Mouse (Mus musculus): ENCODE measurements around the gene Ric8b.

Ric8b gene

GRCm38 (mm10) chr10:84963126-84963525 lies 45.7 kb downstream of the Ric8b start:
- no peak for DNase-seq (ENCODE audit: low spot score)

GRCm38 (mm10) chr10:84963726-84964125 lies 46.3 kb downstream of the Ric8b start:
- no peak for DNase-seq (ENCODE audit: low spot score)

DNA sequence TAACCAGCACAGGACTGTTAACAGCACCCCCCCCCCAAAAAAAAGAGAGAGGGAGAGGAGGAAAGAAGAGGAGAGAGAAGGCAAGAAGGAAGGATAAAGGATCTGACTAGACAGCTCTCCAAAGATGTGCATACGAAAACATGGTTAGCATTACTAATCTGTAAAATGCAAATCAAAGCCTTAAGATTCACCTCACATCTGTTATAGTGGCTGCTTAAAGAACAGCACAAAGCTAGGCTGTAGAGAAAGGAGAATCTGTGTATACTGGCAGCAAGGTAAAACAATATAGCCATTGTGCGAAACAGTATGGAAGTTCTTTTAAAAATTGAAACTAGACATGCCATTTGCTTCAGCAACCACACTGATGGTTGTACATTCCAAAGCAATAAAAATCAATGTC lies 49.1 kb downstream of the Ric8b start:
- DNase-seq (ENCODE audit: low spot score) = no peak

- DNase-seq (ENCODE audit: low spot score) = no peak
Measured at GRCm38 (mm10) chr10:84967645-84968044, 50.2 kb downstream of the Ric8b start.

DNA sequence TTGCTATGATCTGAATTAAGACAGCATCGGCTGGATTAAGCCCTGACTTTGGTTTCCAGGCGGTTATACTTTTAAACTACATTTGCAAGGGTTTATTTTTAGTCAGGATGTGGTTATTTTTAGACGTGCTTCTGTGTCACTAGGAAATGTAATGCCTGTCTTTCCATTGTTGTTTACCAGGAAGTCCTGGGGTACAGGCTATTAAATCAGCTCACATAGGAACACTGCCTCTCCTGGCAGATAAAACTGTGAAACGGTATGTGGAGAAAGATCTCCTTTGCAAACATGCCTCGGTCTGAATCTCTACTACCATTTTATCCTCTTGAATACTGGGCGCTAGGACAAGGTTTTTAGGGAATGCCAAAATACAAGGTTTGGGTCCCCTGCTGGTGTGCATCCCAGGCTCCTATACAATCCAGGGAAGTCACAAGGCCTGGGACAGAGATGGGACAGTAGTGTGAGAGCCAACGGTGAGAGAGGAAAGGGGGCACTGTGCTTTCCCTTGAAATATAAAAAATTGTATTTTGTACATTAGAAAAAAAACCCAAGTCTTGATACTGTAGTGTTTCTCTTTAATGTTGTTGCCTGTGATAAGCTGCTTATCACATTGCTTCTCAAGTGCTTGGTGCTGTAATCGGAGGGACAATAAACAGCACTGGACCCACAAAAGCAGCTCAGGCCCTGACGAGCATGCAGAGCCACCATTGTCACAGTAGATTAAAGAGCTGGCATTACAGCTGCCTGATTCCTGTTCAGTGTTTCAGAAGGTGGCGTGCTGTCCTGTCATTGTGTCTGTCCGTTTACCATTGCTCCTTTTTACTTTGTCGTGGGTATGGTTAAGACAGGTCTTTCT lies 51.7 kb downstream of the Ric8b start:
- no peak for DNase-seq (ENCODE audit: low spot score)

DNA sequence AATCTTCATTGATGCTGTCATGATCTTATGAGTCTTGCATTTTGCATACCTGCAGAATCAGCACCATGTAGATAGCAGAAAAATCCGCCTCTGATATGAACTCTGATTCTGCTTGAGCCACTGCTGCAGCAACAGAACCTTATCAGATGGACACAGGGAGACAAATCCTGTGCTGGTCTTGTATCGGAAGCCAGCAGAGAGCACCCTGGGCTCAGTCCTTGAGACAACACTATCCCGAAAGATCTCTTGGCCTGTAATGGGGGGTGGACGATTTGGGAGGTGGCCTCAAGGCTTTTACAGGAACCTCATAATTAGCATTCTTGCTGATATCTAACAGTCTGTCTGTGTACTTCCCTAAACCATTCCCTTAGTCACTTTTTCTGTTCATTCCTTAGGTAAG lies 57.8 kb downstream of the Ric8b start:
- DNase-seq (ENCODE audit: low spot score) = no peak

DNA sequence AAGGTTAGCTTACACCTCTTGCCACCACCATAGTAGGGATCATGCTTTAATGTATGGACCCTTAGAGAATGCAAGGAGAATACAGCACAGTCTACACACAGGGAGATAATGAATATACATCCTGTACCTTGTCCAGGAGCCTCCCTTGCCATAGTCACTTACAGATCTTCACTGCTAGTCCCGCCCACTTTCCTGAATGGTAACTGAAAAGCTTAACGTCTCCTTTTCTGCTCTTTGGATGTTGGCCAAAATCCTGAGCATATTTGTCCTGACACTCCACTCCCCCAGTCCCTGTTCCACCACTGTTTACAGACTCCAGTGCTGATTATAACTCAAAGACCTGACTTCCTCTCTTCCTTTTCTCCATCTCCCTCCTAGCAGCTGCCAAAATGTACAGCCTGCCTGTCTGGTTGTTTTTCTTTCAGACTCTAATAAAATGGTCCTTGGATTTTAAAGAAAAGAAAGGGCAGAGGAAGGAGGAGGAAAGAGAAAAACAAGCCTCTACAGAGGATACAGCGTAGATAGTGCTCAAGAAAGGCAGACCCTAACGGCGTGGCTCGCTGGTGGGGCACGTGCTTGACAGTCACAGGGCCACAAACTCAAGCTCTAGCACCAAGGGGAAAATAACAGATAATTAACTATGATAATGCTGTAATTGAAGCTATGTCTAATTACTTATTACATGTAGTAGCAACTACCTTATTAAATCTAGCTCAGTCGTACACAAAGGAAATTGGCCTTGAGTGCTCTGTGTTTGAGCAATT lies 59.4 kb downstream of the Ric8b start:
- no peak for DNase-seq (ENCODE audit: low spot score)

DNA sequence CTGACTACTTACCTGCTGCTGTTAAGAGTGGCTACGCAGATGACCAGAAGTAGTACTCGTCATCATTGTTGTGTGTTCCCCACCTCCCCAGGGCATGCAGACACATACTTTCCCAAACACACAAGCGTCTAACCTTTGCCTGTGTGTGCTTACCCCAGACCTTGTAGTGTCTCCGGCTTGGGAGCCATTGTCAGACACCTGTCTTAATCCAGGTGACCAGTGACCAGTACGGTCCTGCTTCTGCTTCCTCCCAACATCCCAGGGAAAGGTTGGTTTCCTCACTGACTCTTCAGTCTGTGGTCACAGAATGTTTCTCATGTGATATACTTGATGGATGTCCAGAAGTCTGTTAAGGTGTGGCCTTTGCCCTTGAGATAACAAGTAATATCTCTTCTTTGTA lies 62.9 kb downstream of the Ric8b start:
- DNase-seq (ENCODE audit: low spot score) = no peak

DNA sequence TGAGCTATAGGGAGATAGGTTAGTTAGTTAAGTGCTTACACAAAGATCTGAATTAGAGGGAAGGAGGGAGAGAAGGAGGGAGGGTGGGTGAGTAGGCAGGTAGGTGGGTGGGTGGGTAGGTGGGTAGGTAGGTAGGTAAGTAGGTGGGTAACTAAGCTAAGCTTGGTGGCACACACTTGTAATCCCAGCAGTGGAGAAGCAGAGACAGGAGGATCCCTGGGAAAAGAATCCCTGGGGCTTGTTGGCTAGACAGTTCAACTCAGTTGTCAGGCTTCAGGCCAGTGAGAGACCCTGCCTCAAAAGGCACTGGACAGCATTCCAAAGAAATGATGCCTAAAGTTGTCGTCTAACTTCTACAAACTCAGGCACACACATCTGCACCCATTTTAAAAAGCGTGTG lies 64.0 kb downstream of the Ric8b start:
- no peak for DNase-seq (ENCODE audit: low spot score)

DNA sequence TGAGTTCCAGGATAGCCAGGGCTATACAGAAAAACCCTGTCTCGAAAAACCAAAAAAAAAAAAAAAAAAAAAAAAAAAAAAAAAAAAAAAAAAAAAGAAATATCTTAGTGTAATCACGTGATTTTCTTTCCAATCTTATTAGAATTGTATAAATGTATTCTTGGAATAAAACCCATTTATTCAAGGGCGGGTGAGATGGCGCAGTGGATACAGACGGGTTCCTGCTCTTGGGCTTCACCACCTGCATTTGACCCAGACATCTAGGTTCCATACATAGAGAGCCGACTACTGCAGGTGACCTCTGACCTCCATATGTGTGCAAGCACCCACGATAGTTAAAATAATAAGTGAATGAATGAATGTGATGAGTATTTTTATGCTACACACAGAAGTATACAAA lies 65.3 kb downstream of the Ric8b start:
- no peak for DNase-seq (ENCODE audit: low spot score)

DNA sequence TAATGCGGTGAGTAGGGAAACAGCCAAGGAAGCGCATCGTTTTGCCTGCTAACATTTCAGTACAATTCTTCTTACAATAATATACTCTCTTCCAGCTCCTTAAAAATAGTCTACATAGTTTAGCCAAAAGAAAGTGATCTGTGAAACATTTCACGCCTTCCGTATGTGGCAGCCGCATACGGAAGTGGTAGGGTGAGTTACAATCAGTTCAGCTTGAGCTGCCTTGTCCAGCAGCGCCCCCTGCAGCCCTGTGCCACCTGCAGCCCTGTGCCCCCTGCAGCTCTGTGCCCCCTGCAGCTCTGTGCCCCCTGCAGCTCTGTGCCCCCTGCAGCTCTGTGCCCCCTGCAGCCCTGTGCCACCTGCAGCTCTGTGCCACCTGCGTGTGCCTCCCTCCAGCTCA lies 68.5 kb downstream of the Ric8b start:
- peak; percentile 35 for DNase-seq (ENCODE audit: low spot score)

GRCm38 (mm10) chr10:84987666-84988065 lies 70.2 kb downstream of the Ric8b start:
- no peak for DNase-seq (ENCODE audit: low spot score)

DNA sequence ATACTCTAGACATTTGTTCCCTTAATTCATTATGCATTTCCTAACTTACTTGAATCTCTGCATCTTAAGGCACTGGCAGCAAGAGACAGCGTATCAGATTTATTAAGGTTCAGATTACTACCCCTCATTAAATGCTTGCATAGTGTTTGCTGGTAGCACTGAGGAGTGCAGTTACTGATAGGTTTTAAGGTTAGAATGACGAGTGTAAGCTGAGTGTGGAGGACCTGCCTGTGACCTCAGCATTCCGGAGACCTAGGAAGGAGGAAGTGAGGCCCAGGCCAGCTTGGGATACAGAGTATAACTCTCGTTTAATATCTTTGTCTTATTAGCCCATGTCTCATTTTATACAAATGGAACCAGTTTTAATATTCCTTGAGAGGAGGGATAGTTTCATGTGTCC lies 71.2 kb downstream of the Ric8b start:
- no peak for DNase-seq (ENCODE audit: low spot score)

DNA sequence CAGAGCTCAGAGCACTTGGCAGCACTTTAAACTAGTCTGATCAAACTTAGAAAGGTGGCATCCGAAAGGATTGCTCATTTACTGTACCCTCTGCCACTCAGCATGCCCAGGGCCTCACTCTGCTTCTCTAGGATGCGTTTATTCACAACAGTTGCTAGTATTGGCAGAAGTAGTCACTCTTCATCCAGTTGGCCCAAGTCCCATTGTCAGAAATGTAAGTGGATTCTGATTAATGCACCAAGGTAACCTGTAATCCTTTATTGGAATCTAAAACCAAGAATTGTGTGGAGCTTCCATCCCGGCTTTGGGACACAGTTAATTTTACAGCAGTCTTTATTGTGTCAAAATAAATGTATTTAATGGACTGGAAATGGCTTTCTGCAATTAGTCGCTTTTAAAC lies 76.9 kb downstream of the Ric8b start:
- DNase-seq (ENCODE audit: low spot score) = no peak

DNA sequence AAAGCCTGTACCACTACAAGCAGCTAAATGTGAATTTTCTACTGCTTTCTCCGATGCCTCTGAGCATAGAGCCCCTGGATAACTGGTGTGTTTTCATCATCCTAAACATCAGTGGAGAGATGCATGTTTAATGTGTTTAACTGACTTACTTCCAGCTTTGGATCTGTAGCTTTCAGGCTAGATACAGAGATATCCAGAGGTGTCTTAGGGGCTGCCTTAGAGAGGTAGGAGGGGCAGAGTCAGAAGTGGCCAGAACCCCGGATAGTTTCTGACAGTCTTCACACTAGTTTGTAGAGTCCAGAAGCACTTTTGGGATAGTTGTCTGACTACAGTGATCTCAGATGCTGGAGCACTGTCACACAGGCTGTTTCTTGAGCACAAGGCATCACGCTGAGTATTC lies 77.6 kb downstream of the Ric8b start:
- DNase-seq (ENCODE audit: low spot score) = no peak

GRCm38 (mm10) chr10:84996366-84996765 lies 79.0 kb downstream of the Ric8b start:
- no peak for DNase-seq (ENCODE audit: low spot score)

- DNase-seq (ENCODE audit: low spot score) = no peak
Measured at GRCm38 (mm10) chr10:84997571-84998224, 80.3 kb downstream of the Ric8b start.

GRCm38 (mm10) chr10:84998225-84998579 lies 80.8 kb downstream of the Ric8b start:
- no peak for DNase-seq (ENCODE audit: low spot score)

DNA sequence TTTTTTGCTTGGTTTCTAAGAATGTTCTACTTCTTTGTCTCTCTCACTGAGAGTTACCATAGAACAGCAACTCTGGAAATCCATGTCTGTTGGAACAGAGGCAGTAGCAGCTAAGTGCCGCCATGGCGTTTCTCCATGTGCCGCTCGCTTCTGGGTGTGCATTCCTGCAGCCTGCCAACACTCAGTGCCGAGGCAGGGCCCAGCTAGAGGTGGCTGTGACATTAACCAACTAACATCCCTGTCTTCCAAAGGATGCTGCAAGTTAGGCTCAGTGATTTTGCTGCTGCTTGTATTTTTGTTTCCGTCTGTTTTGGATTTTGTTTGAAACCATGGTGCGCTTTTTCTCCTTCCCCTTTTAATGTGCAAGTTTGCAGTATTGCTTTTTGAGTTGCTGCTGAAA lies 84.5 kb downstream of the Ric8b start:
- no peak for DNase-seq (ENCODE audit: low spot score)

GRCm38 (mm10) chr10:85003190-85004026 lies 86.0 kb downstream of the Ric8b start:
- no peak for DNase-seq (ENCODE audit: low spot score)

DNA sequence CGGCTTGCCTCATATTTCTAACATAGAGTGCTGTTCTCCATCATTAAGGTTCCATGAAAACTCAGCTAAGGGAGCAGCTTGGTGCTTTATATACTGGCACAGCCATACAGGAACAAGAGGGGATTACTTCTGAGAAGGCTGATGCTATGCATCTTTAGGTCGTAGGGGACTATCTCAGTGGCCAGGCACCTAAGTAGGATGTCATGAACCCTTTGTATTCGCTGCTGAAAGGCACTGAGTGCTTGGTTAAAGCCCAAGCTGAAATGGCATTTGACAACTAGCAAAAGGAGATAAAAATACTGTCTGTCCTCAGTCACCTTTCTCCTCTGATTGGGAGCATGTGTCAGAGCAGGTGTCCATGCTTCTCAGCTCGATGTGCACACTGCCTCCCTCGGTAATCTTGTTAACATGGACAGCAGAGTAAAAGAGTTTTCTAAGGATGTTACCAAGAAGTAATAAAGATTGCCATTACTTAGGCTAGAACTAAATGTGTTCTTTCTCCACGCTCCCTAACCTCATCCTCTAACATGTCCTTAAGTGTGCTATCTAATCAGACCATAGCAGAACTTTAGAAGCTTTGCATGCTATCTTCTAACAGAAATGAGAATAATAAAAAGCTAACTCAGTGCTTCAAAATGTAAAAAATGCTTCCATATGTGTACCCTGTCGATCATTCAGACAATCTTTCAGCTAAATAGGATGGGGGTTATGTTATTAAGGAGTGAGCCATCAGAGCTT lies 89.3 kb downstream of the Ric8b start:
- no peak for DNase-seq (ENCODE audit: low spot score)

Data from T-cell, adult 2 months (primary cell).